Mouse (Mus musculus): Measurements from ENCODE around the gene St3gal5. TPM values are rescaled to one million over a fixed set of nuclear protein-coding genes. Genes with fewer than 3 reads are reported as not detected.

St3gal5 gene
- polyA plus RNA-seq, 1 experiment from 2014 or later = 40.0 TPM

Other genes starting within 250 kb of the St3gal5 start
- gene Ptcd3, start 188.8 kb upstream of the St3gal5 start, polyA plus RNA-seq (2016; fragmentation: Nextera tagmentation; extraction: Ambion mirVana) = 139 and 147 TPM in 2 replicates
- gene Polr1a, start 188.5 kb upstream of the St3gal5 start, polyA plus RNA-seq (2016; fragmentation: Nextera tagmentation; extraction: Ambion mirVana) = 40.2 and 43.0 TPM in 2 replicates
- gene Atoh8, start 138.0 kb downstream of the St3gal5 start, polyA plus RNA-seq (2016; fragmentation: Nextera tagmentation; extraction: Ambion mirVana) = 9.2 and 11.2 TPM in 2 replicates
- gene Sftpb, start 207.0 kb downstream of the St3gal5 start, polyA plus RNA-seq (2016; fragmentation: Nextera tagmentation; extraction: Ambion mirVana) = not detected in 2 replicates
- 80.1 and 89.3 TPM in 2 replicates for gene Usp39, start 247.6 kb downstream of the St3gal5 start, polyA plus RNA-seq (2016; fragmentation: Nextera tagmentation; extraction: Ambion mirVana)
- gene 0610030E20Rik, start 249.7 kb downstream of the St3gal5 start, polyA plus RNA-seq (2016; fragmentation: Nextera tagmentation; extraction: Ambion mirVana) = 28.9 and 29.6 TPM in 2 replicates